Mouse (Mus musculus): ENCODE measurements at regions not wholly inside any gene's neighbourhood (a gene's known extent, or its start where the extent isn't known, plus 50 kb on each side); places are given as distances from the start of the nearest gene placed in this dataset.

DNA sequence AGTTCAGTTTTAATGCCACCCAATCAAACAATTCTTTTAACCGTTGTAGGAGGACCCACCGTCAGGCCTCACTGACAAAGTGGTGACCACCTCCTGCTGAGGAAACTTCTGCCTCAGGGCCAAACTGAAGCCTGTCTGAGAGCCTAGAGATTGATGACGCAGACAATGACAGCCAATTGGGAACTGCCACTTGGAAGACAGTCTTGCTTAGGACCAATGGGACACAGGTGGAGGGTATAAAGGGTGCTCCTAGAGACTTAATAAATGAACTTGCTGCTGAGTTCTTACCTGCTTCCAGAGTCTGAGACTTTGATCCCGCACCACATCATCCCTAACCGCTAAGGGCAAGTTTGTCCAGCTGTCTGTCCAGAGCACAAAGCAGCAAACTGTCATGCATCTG is 80.0 kb downstream of the Tbx4 start:
- DNase-seq, result no peak

DNA sequence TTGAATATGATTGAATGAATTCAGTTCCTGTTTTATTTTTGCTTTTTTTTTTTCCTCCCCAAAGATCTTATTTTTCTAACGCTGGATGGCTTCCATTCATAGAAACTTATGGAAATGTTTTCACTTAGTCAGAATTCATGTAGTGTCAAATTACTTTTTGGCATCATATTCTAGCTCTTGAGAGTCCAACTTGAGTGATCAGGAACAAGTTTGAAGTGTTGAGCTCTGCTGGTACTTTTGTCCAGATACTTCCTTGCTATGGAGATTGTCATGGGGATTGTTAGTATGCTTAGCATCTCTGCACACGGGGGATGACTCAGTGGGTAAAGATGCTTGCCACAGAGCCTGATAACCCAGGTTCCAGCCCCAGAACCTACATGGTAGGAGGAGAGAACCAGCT is 84.1 kb downstream of the Tbx4 start:
- DNase-seq, result no peak

DNA sequence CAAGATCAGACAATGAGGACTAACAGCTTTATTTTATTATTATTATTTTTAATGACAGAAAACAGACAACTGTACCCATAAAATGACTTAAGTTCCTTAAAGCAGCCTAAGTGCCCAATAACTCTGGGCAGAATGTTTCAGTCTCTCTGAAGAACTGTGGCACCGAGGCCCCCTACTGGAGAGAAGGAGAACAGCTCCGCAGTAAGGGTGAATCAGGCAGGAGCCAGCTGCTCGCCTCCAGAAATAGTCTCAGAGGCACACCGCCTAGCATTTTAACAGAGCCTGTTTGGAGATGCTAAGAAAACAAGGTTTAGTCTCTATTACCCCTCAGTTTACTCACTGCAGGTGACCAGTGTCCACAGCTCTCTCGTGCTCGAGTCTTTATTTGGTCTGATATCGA is 86.2 kb downstream of the Tbx4 start:
- peak; percentile 60 for DNase-seq

DNA sequence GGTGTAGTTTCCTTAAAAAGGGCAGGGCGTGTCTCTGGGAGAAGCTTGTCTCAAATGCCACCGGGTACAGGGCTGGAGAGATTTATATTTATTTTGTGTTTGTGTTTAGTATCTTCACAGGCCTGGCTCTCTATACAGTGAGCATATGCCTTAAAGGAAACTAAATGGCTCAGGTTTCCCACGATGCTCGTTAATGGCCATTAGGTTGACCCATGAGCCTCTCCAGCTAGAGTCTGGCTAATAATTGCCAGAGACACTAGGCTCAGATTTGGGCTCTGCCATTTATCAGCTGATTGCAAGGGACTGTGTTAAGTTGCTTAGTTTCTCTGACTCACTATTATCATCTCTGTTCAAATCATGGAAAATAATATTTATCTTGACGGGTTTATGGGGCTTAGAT is 87.5 kb downstream of the Tbx4 start:
- DNase-seq, result no peak

DNA sequence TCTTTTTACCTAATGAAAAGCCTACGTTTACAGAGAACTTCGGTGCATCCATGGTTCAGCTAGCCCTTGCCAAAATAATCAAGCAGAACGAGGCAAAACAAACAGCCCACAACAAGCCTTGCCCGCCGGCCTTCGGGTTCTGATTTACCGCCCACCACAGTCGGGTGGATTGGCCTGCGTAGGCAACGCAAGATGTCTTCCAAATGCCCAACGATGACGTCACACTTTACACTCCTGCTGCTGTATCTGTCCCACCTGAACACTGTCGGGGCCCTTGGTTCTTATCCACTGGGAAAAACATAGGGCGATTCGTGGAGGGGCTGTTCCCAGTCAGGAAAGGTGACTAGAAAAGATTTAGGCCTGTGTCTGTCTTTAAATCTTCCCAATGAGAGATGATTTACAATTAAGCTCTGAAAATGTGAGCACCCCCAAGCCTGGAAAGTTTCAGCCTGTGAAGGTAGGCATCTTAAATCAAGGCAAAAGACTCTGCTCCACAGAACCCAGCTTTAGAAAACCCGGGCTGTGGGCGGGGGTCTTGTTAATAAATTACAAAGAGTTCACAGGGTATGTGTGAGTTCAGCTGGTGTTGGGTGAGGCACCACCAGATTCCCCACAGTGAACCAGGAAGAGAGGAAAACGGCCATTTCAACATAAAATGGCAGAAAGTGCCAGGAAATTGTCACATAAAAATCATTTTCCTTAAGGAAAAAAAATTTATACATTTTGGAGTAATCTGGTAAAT is 90.6 kb downstream of the Tbx4 start:
- no peak for DNase-seq

DNA sequence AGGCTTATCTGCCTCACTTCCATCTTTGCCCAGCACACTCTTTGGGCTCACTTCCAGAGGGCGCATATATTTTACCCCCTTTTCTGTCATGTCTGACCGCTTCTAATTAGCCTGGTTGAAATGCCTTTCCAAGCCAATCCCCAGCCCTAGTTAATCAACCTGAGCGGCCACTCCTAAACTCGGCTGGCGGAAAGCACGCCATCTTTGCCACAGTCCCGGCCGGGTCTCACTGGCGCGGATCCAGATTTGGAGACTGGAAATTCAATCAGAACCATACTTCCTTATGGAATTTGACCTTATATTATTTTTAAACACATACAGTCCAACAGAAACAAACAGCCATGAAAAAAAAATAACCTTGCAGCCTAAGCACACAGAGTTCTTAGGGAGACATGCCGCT is 94.2 kb downstream of the Tbx4 start:
- DNase-seq, result no peak

DNA sequence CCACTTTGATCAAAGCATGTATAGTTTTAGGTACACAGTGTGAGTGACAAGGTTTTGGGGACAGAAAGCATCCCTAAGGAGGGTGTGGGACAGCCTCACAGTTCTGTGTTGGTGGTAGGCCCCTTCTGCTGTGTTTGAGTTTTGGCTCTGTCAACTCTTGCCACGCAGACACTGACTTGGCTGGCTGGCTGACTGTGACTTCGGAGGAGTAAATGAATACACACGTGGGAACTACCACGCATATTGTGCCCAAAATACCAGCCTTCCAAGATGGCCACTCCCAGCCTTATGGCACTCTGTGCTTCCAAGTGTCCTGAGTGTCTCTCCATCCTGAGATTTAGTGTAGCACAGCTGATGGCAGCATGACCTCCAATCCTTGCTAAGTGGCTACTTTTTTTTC is 95.3 kb downstream of the Tbx4 start:
- peak; percentile 12 for DNase-seq

DNA sequence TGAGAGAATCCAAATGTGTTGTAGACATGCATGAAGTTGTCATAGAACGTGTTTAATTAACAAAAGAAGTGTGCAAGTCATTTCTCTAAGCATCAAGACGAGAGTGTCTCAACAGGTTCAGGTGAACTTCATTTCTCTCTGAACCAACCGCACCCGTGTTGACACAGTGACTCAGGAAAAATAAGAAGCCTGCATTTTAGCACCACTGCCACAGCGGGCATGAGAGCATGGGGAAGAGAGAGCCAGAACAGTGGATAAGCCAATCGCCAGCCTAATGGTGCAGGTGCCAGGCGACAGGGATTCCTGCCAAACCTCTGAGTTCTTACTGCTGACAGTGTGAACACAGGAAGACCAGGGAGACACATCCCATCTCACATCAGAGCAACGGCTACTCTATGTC is 100.1 kb downstream of the Tbx4 start:
- DNase-seq, result no peak

DNA sequence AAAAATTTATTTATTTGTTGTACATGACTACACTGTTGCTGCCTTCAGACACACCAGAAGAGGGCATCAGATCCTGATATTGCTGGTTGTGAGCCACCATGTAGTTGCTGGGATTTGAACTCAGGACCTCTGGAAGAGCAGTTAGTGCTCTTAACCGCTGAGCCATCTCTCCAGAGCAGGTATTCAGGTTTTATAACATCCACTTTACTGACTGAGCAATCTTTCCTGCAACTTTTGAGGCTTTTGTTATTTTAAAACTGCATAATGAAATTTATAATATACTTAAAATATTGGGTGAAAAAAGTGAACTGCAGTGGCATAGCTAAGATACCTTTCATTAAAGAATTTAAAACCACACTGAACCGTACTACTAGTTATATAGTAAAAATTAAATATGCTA is 101.0 kb downstream of the Tbx4 start:
- DNase-seq, result no peak

DNA sequence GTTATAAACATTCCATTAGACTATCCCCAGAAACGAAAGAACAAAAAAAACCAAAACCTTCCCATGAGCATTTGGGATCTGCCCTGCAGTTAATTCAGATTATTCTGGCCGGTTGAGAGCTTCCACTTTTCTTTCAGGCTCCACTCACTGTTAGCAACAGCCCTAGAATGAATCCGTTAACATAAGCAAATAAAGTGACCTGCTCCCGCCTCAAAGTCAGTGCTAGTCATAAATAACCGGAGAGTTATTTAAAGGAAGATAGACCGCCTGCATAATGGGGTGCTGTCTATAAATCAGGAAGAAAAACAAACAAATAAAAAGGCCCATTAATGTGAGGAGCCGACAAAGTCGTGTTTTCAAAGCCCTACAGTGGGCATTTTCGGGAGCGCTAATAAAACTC is 103.3 kb downstream of the Tbx4 start:
- no peak for DNase-seq

DNA sequence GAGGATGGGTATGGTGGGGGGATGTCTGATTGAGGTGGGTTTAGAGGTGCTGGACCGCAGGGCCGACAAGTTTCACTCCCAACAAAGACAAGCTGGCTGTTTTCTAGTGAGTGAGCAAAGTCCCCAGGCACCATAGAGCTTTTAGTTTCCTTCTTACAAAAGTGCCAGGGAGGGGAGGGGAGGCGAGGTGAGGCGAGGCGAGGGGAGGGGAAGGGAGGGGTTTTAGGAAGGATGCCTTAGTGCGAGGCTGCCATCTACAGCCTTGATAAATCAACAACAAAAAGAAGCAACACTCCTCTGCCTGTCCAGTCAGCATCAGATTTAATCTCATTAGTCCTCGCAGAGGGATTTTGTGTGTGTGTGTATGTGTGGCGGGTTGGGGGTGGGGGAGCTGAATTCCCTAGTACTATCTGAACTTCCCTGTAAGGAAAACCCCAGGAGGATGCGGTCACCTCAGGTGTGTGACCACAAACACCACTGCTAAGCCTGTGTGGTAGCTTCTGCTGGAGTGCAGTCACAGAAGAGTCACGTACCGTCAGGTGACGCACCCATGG is 103.8 kb downstream of the Tbx4 start:
- DNase-seq, result no peak

DNA sequence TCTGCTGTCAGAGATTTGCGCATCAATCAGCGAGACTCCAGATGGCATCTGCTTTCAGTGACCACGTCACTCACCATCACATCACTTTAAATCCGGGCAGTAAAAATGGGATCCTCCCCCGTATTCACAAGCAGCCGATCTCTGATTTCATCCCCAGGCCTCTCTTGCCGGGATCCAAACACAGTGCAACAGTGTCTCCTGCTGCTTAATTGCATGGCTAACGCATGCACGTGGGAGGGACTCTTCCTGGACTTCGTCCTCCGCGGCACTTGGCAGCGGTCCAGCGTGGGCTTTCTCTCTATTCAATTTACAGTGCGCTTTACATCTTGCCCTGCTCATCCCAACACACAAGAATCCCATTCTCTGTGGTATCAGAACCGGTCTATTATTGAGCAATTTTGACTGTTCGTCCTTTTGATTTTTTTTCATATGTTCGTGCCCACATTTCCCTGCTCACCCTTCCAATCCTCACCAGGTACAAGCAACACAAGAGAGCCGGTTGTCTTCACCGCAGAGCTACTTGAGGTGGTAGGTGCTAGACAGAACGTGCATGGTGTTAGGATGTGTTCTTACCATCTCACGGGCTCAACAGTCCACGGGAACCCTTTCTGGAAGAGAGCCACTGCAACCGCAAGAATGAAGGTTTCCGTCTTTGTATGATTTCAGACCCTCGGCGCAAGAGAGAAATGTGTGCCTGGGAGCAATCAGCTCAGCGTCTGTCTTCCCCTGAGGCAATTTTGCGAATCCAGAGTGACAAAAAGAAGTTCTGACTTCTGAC is 109.3 kb downstream of the Tbx4 start:
- peak; percentile 8 for DNase-seq

DNA sequence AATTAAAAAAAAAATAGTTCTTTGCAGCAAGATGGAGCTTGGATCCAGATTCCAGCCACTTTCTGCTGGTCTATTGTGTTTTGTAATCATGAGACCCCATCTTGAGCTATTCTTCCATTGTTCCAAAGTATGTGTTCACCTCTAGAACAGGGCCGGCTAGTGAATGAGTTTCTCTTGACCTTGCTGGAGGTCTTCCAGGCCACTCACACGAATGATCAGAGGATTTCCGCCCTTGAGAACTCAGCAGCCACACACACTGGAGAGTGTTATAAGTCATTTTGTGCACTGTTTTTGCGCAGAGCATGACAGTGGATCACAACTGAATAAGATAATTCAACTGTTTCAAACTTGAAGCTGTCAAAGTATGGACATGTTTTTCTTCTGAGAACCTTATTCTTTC is 110.5 kb downstream of the Tbx4 start:
- DNase-seq, result no peak

DNA sequence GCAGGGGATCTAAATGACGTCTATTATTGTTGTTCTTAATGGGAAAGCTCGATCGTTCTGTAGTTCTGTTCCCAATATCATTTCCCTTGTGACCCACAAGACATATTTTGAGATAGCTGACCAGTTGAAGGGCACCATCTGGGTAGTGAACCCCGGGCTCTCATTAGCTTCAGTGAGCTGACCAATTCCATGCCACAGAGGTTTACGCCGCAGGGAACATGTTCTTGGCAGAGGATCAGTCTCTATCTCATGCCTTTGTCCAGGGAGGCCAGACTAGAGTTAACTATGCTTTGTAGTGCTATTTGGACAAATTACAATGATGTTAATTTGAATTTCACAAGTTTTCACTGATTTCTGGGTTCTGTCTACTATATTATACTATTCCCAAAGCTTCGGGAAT is 117.1 kb downstream of the Tbx4 start:
- no peak for DNase-seq

DNA sequence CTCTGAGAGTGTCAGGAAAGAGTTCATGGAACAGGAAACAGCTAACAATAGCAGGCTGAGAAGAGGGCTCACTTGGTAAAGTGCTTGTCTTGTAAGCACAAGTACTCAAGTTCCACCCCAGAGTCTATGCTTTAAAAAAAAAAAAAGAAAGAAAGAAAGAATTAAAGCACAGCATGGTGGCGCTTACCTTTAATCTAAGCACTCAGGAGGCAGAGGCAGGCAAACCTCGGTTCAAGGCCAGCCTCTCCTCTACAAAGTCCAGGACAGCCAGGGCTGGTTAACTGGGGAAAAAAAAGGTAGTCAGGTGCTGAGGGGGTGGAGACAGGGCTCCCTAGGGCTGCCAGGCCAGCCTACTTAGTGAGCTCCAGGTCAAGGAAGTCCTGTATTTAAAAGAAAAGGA is 119.1 kb downstream of the Tbx4 start:
- no peak for DNase-seq

DNA sequence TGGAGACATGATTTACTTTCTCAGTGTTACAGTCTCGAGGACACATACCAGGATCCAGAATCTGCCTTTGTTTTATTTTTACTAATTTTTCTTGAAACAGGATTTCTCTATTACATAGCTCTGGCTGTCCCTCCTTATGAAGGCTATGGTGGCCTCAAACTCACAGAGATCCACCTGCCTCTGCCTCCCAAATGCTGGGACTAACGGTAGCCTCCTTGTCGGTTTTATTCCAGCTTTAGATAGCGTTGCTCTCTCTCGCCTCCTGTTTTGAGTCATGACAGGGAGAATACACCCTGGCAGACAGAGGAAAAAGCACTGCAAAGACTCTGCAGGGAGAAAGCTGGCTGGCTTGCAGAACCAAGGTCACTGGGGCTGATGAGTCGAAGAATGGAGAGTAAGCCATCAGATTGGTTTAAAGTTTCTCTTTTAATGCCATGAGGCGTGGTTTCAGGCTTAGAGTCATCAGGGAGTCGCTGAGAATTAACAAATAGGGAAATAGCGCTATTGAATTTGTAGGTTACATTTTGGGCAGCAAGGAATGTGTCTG is 119.8 kb downstream of the Tbx4 start:
- DNase-seq, result no peak

DNA sequence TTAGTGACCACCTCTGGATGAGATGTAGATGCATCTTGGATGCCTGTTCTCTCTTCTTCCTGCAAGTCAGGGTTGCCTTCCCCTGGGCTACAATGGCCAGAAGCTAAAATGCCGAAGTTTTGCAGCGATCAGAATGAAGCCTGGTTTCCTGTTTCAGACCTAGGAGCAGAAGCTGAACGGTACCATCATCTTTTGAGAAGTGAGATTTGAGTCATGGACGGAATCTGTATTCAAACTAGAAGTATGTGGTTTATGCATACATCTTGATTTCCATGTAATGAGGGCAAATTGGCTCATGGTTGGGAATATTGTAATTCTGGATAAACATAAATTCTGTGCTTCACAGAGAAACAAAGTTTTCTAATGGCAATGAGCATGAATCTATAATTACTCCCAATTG is 120.6 kb downstream of the Tbx4 start:
- no peak for DNase-seq
